Mouse (Mus musculus) brain, embryonic 14.5 days (tissue): ENCODE results near the gene Prss8.

Experiments used
- CTCF ChIP-seq: fragments of 200-500 bp; IDR thresholded peaks from 2 replicates; pipeline ENCODE4 v1.5.1; 2012; ENCODE audit warnings: inconsistent platforms, mild to moderate bottlenecking, moderate library complexity, borderline replicate concordance; ENCODE audit not compliant: insufficient read depth, insufficient read length; ENCODE audit errors: extremely low read depth
- POLR2A ChIP-seq: fragments of 200-500 bp; IDR thresholded peaks from 2 replicates; pipeline ENCODE4 v1.6.1; 2012; ENCODE audit warnings: mild to moderate bottlenecking, inconsistent platforms, borderline replicate concordance; ENCODE audit not compliant: poor library complexity, insufficient read depth, insufficient read length, severe bottlenecking; ENCODE audit errors: extremely low read depth

DNA sequence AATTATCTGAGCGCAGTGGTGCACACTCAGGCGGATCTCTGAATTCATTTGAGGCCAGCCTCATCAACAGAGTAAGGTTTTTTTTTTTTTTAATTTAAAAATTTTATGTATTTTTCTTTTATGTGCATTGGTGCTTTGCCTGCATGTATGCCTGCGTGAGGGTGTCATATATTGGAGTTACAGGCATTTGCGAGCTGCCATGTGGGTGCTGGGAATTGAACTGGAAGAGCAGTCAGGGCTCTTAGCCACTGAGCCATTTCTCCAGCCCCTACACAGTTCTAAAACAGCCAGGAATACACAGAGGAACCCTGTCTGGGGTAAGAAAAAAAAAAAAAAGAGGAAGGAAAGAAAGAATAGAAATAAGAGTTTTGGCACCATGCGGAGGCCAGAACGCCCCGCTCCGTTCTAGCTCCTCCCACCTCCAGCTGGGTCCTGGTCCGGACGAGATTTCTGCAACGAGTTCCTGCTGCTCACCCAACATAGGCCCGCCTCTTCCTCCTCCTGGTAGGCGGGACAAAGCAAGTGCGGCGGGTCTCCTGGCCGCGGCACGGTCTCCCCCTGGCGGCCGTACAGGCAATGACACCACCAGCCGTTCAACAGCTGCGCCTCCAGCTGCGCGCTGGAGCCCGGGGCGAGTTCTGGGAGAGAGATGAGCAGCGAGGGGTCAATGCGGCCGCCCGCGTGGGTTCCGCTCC, 5.3 kb upstream of the Prss8 start:
- TF ChIP-seq CTCF (peak; percentile 93), POLR2A (peak; percentile 59; the same call in 1 of the 2 replicates)
